Mouse (Mus musculus): Measurements from ENCODE around the gene Fan1. TPM values are rescaled to one million over a fixed set of nuclear protein-coding genes. Genes with fewer than 3 reads are reported as not detected.

Fan1 gene
- polyA plus RNA-seq, 1 experiment from 2014 or later, result 1.6 TPM

DNA sequence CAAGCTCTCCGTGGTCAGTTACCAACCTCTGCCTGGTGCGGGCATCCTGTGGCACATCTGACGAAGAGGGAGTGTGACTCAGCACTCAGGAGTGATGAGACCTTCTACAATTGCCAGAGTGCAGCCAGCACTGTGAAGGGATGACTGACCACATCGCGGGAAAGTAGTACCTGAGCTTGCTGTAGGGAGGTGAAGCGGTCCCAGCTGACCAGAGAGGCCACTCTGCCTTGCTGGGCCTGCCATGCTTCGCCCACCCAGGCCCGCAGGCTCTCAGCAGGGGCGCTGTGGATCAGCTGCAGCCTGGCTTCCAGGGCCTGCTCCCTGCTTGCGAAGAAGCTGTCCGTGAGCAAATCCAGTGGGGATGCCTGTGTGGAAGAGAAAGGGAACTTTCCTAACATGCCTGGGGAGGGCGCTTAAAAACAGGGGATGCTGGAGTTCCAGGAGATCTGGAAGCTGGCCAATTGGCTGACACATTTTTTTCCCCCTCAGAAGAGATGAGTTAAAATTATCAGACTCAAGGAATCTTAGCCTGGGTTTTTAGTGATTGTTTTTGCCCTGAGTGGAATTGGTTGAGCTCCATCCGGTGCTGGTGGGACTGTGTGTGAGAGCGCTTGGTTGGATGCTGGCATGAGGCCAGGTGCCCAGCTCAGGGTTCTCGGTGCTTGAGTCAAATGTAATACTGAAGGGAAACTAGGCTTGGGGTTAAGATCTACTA is 24.6 kb downstream of the Fan1 start:
- H3K4me2 ChIP-seq (ENCODE audit: low read depth, low read length), result no peak overlapping the region
- H3K27me3 ChIP-seq (ENCODE audit: insufficient read depth, low read length), result no peaks in the 10 kb centered on the region
- no peaks in the 10 kb centered on the region for H3K4me1 ChIP-seq (ENCODE audit: insufficient read depth)
- H3K27ac ChIP-seq (ENCODE audit: low read depth), result no peak overlapping the region
- TF ChIP-seq EP300 (IDR thresholded peaks at IDR 0.05; ENCODE audit: low read depth), result no peak
- TF ChIP-seq CTCF (IDR thresholded peaks at IDR 0.05; ENCODE audit: low read depth), result no peak
- H3K9ac ChIP-seq (replicated peaks), result no peak overlapping the region
- WGBS (ENCODE audit: insufficient replicate concordance), result 79% methylated on average over 15 of the region's 15 CpGs
- H3K36me3 ChIP-seq (replicated peaks; ENCODE audit: insufficient read depth, low read length), result no peaks in the 10 kb centered on the region
- no peaks in the 10 kb centered on the region for H3K9me3 ChIP-seq (ENCODE audit: low read length)
- no peak overlapping the region for H3K4me3 ChIP-seq (ENCODE audit: low read depth, low read length)
- ATAC-seq (no peak), DNase-seq (no peak)

DNA sequence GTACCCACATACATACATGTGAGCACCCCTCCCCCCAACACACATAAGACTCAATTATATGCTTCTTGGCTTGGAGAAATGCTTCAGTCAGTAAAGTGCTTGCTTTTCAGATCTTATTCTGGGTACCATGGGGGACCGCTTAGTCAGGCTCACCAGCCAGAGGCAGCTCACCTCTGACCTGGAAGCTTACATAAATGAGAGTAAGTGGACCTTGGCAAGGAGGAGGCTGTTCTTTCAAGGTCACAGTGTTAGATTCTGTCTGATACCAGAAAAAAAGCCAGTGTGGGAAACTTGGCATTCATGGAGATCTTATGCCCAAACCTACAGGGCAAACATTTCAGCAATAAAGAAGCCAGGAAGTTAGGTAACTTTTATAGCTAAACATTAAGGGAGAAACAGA is 26.1 kb downstream of the Fan1 start:
- ATAC-seq, result 0 out of 2 replicates have a peak, but pooled peaks have one; percentile 35
- no peak overlapping the region for H3K27ac ChIP-seq (ENCODE audit: low read depth)
- H3K9me3 ChIP-seq (ENCODE audit: low read length), result no peaks in the 10 kb centered on the region

DNA sequence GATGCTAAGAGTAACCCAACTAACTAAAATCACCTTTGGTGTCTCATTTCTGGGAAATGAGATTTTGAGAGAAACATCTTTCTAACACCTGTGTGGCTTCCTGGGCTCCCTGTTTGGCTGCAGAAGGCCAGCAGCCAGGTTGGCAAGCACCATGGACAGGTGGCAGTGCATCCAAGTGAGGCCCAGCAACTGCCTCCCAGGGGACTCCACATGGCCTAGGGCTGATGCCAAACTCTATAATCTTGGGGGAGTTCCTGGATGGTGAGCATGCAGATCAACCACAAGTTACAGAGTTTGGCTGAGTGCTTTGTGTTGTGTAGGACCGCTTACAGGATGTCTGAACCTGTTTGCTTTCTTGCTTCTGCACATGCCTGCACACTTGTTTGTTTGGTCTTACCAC is 41.2 kb downstream of the Fan1 start:
- H3K27ac ChIP-seq (ENCODE audit: low read depth), result no peak overlapping the region
- ATAC-seq (no peak), DNase-seq (no peak)
- TF ChIP-seq CTCF (IDR thresholded peaks at IDR 0.05; ENCODE audit: low read depth), result no peak
- no peak for TF ChIP-seq EP300 (IDR thresholded peaks at IDR 0.05; ENCODE audit: low read depth)
- H3K4me2 ChIP-seq (ENCODE audit: low read depth, low read length), result no peak overlapping the region
- no peak overlapping the region for H3K9ac ChIP-seq (replicated peaks)
- no peaks in the 10 kb centered on the region for H3K27me3 ChIP-seq (ENCODE audit: insufficient read depth, low read length)
- H3K4me3 ChIP-seq (ENCODE audit: low read depth, low read length), result no peak overlapping the region
- H3K36me3 ChIP-seq (replicated peaks; ENCODE audit: insufficient read depth, low read length), result peaks cover 41% of the 10 kb centered on the region
- H3K4me1 ChIP-seq (ENCODE audit: insufficient read depth), result no peaks in the 10 kb centered on the region
- H3K9me3 ChIP-seq (ENCODE audit: low read length), result no peaks in the 10 kb centered on the region
- 85% methylated on average over 1 of the region's 1 CpGs for WGBS (ENCODE audit: insufficient replicate concordance)

More for the DNA sequence above, 26.1 kb downstream of the Fan1 start:
- H3K4me2 ChIP-seq (ENCODE audit: low read depth, low read length), result no peak overlapping the region
- no peak overlapping the region for H3K9ac ChIP-seq (replicated peaks)
- 81% methylated on average over 1 of the region's 1 CpGs for WGBS (ENCODE audit: insufficient replicate concordance)
- no peak for DNase-seq
- no peaks in the 10 kb centered on the region for H3K27me3 ChIP-seq (ENCODE audit: insufficient read depth, low read length)
- no peak for TF ChIP-seq EP300 (IDR thresholded peaks at IDR 0.05; ENCODE audit: low read depth)
- no peak for TF ChIP-seq CTCF (IDR thresholded peaks at IDR 0.05; ENCODE audit: low read depth)
- H3K4me3 ChIP-seq (ENCODE audit: low read depth, low read length), result no peak overlapping the region
- H3K4me1 ChIP-seq (ENCODE audit: insufficient read depth), result no peaks in the 10 kb centered on the region
- no peaks in the 10 kb centered on the region for H3K36me3 ChIP-seq (replicated peaks; ENCODE audit: insufficient read depth, low read length)

GRCm38 (mm10) chr7:64331309-64331708 is 42.6 kb downstream of the Fan1 start:
- DNase-seq, result no peak
- Histone ChIP-seq H3K9ac (replicated peaks) (no peak overlapping the region), H3K4me3 (ENCODE audit: low read depth, low read length) (no peak overlapping the region), H3K27ac (ENCODE audit: low read depth) (no peak overlapping the region), H3K9me3 (ENCODE audit: low read length) (no peaks in the 10 kb centered on the region), H3K4me1 (ENCODE audit: insufficient read depth) (no peaks in the 10 kb centered on the region), H3K36me3 (replicated peaks; ENCODE audit: insufficient read depth, low read length) (peaks cover 38% of the 10 kb centered on the region), H3K4me2 (ENCODE audit: low read depth, low read length) (no peak overlapping the region), H3K27me3 (ENCODE audit: insufficient read depth, low read length) (no peaks in the 10 kb centered on the region)
- ATAC-seq, result no peak
- TF ChIP-seq CTCF (IDR thresholded peaks at IDR 0.05; ENCODE audit: low read depth), result no peak
- no peak for TF ChIP-seq EP300 (IDR thresholded peaks at IDR 0.05; ENCODE audit: low read depth)
- WGBS (ENCODE audit: insufficient replicate concordance), result 78% methylated on average over 3 of the region's 3 CpGs

DNA sequence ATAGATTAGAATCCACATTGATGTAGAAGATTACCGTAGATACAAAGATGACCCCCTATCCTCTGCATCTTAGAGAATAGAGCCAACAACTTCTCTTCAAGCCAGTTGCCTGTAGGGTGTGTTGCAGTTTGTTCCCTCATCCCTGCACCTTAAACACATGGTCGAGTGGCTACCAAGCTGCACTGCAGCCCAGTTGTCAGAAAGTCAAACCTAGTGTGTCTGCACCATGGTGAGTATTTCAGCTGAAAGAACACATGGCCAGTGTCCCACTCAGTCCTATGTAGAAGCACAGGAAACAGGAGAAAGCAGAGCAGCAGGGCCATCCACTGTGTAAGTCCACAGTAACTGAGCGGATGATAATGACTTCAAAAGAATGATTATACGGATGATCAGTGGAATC is 46.4 kb downstream of the Fan1 start:
- 87% methylated on average over 4 of the region's 4 CpGs for WGBS (ENCODE audit: insufficient replicate concordance)
- ATAC-seq, result no peak
- no peak for TF ChIP-seq EP300 (IDR thresholded peaks at IDR 0.05; ENCODE audit: low read depth)
- TF ChIP-seq CTCF (IDR thresholded peaks at IDR 0.05; ENCODE audit: low read depth), result no peak
- Histone ChIP-seq H3K27me3 (ENCODE audit: insufficient read depth, low read length) (no peaks in the 10 kb centered on the region), H3K9ac (replicated peaks) (no peak overlapping the region), H3K4me2 (ENCODE audit: low read depth, low read length) (no peak overlapping the region), H3K9me3 (ENCODE audit: low read length) (no peaks in the 10 kb centered on the region), H3K4me1 (ENCODE audit: insufficient read depth) (no peaks in the 10 kb centered on the region), H3K27ac (ENCODE audit: low read depth) (no peak overlapping the region), H3K36me3 (replicated peaks; ENCODE audit: insufficient read depth, low read length) (peaks cover 24% of the 10 kb centered on the region), H3K4me3 (ENCODE audit: low read depth, low read length) (no peak overlapping the region)
- no peak for DNase-seq

GRCm38 (mm10) chr7:64326892-64327291 is 47.0 kb downstream of the Fan1 start:
- no peaks in the 10 kb centered on the region for H3K27me3 ChIP-seq (ENCODE audit: insufficient read depth, low read length)
- 25% methylated on average over 1 of the region's 1 CpGs for WGBS (ENCODE audit: insufficient replicate concordance)
- peak; percentile 72 for ATAC-seq
- TF ChIP-seq CTCF (IDR thresholded peaks at IDR 0.05; ENCODE audit: low read depth) (peak; percentile 86), EP300 (IDR thresholded peaks at IDR 0.05; ENCODE audit: low read depth) (no peak)
- H3K36me3 ChIP-seq (replicated peaks; ENCODE audit: insufficient read depth, low read length), result peaks cover 19% of the 10 kb centered on the region
- no peak overlapping the region for H3K4me3 ChIP-seq (ENCODE audit: low read depth, low read length)
- H3K4me1 ChIP-seq (ENCODE audit: insufficient read depth), result no peaks in the 10 kb centered on the region
- H3K9me3 ChIP-seq (ENCODE audit: low read length), result no peaks in the 10 kb centered on the region
- no peak overlapping the region for H3K9ac ChIP-seq (replicated peaks)
- peak; percentile 87 for DNase-seq
- H3K27ac ChIP-seq (ENCODE audit: low read depth), result no peak overlapping the region
- H3K4me2 ChIP-seq (ENCODE audit: low read depth, low read length), result no peak overlapping the region
